Mouse (Mus musculus): ENCODE results near the gene 1600015I10Rik.
"Not testable (repeated sequence)": the region's sequence is repeated elsewhere in the genome, so short reads cannot be mapped to it uniquely, and the experiment has no call there.

1600015I10Rik gene

DNA sequence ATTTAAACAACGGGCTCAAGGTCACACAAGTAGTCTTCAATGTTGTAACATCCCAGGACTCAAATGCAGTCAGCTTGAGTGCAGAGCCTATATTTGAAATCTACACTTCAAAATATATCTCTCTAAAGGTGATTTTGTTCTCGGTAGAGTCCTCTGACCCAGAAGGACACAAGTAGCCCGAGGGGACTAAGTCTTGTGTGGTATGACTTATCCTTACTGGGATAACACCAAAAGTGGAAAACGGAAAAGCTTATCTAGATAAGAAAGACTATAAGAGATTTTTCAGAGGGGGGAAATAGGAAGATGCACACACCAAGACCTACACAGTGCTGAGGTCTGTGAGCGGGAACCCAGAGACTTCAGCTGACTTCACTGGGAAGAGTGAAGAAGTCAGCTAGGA is at the start of gene 1600015I10Rik:
1600015I10Rik (plus strand) TSS at position 301 of the 400 bp plus-strand sequence.
- no peak for DNase-seq

- no peak for DNase-seq
Observed at GRCm38 (mm10) chr6:48894203-48894602, 35.5 kb upstream of the 1600015I10Rik start.

- no peak for DNase-seq
Observed at GRCm38 (mm10) chr6:48894938-48895818, 34.5 kb upstream of the 1600015I10Rik start.

DNA sequence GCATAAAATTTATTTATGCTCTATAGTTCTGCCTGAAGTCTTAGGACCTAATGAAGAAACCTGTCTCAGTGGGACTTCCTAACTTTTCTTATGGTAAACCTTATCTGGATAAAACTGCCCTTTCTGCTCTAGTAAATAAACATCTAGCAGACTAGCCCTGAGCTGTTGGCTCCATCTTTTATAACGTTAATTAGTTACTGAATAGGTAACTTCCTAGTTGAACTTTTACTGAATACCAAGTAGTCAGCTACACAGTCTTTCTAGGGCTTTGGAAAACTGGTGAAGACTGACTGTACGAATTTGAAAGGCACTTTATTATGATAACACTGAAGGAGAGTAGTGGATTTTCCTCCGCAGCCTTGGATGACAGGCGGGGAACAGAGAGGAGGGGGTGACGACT is 33.8 kb upstream of the 1600015I10Rik start:
- DNase-seq, result peak; percentile 40

DNA sequence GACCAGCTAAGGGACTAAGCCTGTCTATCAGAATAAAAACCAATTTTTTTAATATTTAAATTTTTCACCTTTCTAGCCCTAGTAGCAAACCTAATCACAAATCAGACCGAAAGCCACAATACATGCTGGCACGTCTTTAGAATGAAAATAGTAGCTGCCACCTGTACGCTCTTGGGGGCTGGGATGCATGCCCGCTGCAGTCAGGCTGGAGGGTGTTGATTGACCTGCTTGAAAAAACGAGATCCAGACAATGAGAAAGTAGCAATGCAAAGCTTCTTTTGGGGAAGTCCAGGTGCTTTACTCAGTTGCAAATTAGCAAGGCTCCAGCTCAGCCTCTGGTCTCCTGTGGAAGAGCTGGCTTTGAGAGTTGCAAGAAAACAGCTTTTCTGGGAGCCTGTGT is 32.7 kb upstream of the 1600015I10Rik start:
- no peak for DNase-seq

DNA sequence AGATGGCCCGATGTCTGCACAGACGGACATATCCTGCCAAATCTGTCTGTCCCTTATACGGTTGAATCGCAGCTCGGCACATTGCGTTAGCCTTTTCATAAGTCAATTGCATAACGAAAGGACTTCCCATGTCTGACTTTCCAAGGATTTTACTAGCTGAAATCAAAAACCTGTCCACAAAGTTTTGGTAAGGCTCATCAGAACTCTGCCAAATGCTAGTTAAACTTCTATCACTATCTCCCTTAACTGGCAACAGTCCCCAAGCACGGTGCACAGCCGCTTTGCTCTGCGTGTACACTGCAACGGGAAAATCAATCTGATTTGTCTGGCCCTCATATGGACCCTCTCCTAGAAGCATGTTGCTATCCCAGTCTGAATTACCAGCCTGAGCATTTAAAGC is 28.4 kb upstream of the 1600015I10Rik start:
- not testable (repeated sequence) for DNase-seq

DNA sequence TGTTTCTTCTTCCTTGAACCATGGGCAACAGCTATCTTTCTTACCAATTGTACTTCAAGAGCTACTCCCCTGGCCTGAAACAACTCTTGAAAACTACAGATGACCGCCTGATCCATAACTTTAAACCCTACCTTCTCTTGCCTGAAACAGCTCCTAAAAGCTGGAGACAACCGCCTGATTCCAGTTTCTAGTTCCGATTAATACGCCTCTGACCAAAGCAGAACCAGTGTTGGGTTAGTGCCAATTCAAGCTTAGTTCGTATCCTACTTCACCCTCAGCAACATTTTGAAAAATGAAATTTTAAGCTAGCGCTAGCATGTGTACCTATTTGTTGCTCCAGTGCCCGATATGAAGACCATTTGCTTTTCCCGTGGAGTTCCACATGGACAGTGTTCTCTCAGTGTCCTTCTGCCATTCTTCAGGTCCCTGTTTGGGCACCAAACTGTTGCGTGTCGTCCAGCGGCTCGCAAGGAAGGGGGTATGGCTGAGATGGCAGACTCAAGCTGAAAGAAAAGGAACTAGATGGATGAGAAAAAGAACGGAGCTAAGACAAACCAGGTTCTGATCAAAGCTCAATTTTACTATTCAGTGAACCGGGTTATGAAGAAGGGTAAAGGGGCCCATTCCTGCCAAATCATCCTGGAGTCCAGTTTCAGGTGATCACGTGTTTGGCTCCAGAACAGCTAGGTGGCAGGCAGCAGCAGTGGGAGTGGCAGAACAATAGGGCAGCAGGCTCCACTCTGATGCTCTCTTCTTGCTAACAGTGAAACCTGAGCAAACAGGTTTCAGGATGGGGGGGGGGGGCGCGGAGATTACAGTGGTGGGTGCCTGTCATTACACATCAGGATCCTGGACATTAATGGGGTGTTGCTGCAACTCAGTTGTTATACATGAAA is 26.9 kb upstream of the 1600015I10Rik start:
- peak; percentile 81 for DNase-seq

- no peak for DNase-seq
Observed at GRCm38 (mm10) chr6:48903437-48903836, 26.3 kb upstream of the 1600015I10Rik start.

DNA sequence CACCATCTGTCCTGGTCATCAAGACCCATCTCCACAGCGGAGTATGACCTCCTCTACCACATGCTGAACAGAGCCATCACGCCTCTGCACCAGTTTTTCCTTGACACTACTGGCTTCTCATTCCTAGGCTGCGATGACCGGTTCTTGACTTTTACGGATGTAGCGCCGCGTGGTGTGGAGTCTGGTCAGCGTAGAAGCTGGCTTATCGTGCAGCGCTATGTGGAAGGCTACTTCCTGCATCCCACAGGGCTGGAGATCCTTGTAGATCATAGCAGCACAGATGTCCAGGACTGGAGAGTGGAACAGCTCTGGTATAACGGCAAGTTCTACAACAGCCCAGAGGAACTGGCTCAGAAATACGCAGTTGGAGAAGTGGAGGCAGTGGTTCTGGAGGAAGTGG is 24.1 kb upstream of the 1600015I10Rik start:
- DNase-seq, result no peak

- DNase-seq, result no peak
Observed at GRCm38 (mm10) chr6:48906371-48906770, 23.3 kb upstream of the 1600015I10Rik start.

- no peak for DNase-seq
Observed at GRCm38 (mm10) chr6:48909229-48909628, 20.5 kb upstream of the 1600015I10Rik start.

DNA sequence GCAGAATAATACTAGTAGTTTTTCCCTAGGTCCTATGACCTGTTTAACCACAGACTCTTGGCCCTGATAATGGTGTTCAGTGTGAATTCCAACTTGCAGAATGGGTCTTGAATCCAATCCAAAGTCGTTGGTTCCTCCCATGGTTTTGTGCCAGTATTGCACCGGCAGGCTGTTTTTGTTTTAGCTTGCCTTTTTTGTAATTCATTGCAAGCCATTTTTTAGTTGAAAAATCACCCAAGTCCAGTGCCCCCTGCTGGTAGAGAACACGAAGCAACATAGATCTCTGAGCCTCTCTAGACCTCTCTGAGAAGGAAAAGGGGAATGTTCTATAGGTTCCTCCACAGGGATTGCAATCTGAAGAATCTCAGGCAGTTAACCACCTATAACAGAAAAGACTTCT is 17.7 kb upstream of the 1600015I10Rik start:
- DNase-seq, result no peak

DNA sequence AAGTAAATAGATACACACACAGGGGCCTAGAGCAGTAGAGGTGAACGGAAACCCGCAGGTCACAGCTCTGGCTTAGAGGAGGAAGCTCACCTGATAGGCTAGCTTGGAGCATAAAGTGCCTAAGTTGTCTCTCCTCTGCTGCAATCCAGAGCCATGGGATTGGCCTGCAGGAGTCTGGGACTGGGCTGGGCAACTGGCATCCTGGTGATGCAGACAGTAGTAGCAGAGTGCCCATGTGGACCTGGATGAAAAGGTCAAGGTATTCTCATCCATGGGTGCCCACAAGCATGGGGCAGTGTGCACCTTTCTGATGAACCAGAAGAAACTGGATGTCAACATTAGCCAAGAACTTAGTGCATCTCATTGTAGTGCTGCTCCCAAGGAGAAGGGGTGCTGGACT is 16.1 kb upstream of the 1600015I10Rik start:
- peak; percentile 33 for DNase-seq

GRCm38 (mm10) chr6:48949596-48949995 is 19.9 kb downstream of the 1600015I10Rik start:
- DNase-seq, result no peak

DNA sequence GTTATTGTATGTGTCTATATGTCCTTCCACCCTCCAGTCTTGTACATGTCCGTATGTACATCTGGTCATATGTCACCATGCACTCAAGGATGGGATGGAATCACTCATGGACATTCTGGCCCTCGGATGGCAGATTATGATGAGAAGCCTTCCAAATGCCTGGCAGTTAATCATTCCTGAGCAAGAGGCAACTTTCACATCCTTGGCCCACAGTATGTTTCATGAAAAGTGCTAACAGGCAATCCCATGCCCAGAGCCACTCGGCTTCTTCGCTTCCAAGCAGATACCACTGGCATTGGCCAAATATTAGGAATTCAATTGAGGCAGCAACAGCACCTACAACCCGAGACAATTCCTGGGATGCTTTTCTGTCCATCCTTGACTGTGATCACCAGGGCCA is 21.0 kb downstream of the 1600015I10Rik start:
- DNase-seq, result no peak

DNA sequence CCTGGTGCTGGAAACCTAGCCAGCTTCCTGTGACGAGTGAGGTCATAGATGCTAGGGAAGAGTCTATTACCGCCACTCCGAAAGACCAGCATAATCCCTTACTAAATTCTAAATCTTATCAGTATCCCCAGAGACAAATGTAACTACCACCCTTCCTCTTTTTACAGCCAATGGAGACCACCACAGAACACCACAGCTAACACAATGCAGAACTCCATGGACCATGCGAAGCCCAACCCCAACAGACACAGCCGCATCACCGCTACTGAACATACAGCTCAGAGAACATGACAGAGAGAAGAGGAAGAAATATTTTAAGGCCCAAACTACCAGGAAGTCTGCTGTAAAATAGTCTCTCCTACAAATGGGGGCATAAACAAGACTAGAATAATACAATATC is 21.9 kb downstream of the 1600015I10Rik start:
- DNase-seq, result no peak

GRCm38 (mm10) chr6:48953220-48953619 is 23.5 kb downstream of the 1600015I10Rik start:
- DNase-seq, result no peak

DNA sequence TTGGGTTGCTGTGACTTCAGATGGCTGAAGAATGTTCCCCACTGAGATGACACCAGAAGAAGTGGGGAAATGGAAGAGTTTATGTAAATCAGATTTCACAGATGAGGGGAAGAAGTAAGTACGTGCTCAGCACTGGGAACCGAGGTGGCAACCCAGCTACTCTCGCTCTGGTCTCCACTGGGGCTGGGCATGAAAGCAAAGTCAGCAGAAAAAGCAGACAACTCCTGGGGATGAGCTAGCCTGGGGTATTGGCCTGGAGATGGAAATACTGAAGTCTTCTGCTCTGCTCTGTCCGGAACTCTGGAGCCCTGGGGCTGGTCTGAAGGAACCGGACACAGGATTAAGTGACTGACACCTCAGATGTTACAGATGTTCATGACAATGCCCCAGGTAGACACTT is 24.5 kb downstream of the 1600015I10Rik start:
- DNase-seq, result no peak

GRCm38 (mm10) chr6:48954946-48955345 is 25.3 kb downstream of the 1600015I10Rik start:
- DNase-seq, result peak; percentile 83

GRCm38 (mm10) chr6:48956785-48957184 is 27.1 kb downstream of the 1600015I10Rik start:
- DNase-seq, result no peak

- peak; percentile 52 for DNase-seq
Observed at GRCm38 (mm10) chr6:48958053-48958452, 28.4 kb downstream of the 1600015I10Rik start.

- peak; percentile 29 for DNase-seq
Observed at GRCm38 (mm10) chr6:48959151-48959550, 29.5 kb downstream of the 1600015I10Rik start.

GRCm38 (mm10) chr6:48966696-48967095 is 37.0 kb downstream of the 1600015I10Rik start:
- DNase-seq, result not testable (repeated sequence)

- no peak for DNase-seq
Observed at GRCm38 (mm10) chr6:48967868-48968267, 38.2 kb downstream of the 1600015I10Rik start.

All from kidney, postnatal 14 days (tissue).